Mouse (Mus musculus) forebrain, embryonic 10.5 days (tissue): ENCODE data around the gene Pitpnc1. TPM values are rescaled to one million over a fixed set of nuclear protein-coding genes. Genes with fewer than 3 reads are reported as not detected.

Experiments used
- DNase-seq: peaks from one replicate; pipeline ENCODE4 v3.0.0-alpha.2; 2017; ENCODE audit warnings: low spot score; ENCODE audit errors: extremely low spot score
- H3K27ac ChIP-seq: fragments of 300-500 bp; sonication (generic); 2 replicates; pipeline ENCODE4 v1.5.1; 2016; ENCODE audit warnings: mild to moderate bottlenecking
- H3K27me3 ChIP-seq: fragments of 300-500 bp; sonication (generic); 2 replicates; pipeline ENCODE4 v1.6.1; 2016; ENCODE audit warnings: mild to moderate bottlenecking; ENCODE audit not compliant: poor library complexity, severe bottlenecking
- H3K36me3 ChIP-seq: fragments of 300-500 bp; sonication (generic); replicated peaks from 2 replicates; pipeline ENCODE4 v1.6.1; 2016; ENCODE audit warnings: mild to moderate bottlenecking, moderate library complexity
- H3K4me1 ChIP-seq: fragments of 300-500 bp; sonication (generic); 2 replicates; pipeline ENCODE4 v1.6.1; 2016
- H3K4me3 ChIP-seq: fragments of 300-500 bp; sonication (generic); 2 replicates; pipeline ENCODE4 v1.5.1; 2016; ENCODE audit warnings: mild to moderate bottlenecking, moderate library complexity
- H3K9me3 ChIP-seq: fragments of 300-500 bp; sonication (generic); 2 replicates; pipeline ENCODE4 v1.6.1; 2016; ENCODE audit warnings: mild to moderate bottlenecking, moderate library complexity
- WGBS: fragments of 180-500 bp; shearing (Covaris S2); methylation state at CpG from one replicate; pipeline ENCODE4 v1.1.7; 2016; 5-methylcytosine and 5-hydroxymethylcytosine counted together
- polyA plus RNA-seq: library from polyadenylated mRNA; unstranded; fragments of >200 nt; fragmentation: Nextera tagmentation; extraction: Ambion mirVana; gene quantifications from 2 replicates; pipeline ENCODE4 v1.2.1, GENCODE M21; 2016

The Pitpnc1 gene
- polyA plus RNA-seq, 1 experiment from 2014 or later = 26.8 TPM

GRCm38 (mm10) chr11:107421751-107422355 is 48.6 kb downstream of the Pitpnc1 start:
- 0 out of 2 replicates have a peak, but pooled peaks cover 4% of the 10 kb centered on the region for H3K9me3 ChIP-seq
- WGBS = 59% methylated on average over 5 of the region's 5 CpGs
- H3K27me3 ChIP-seq = no peaks in the 10 kb centered on the region
- H3K27ac ChIP-seq = peak overlapping the region; percentile 35; the same call in 1 of the 2 replicates
- H3K4me1 ChIP-seq = peaks cover 38% of the 10 kb centered on the region
- H3K4me3 ChIP-seq = no peak overlapping the region
- 0 out of 2 replicates have a peak, but pooled peaks cover 2% of the 10 kb centered on the region for H3K36me3 ChIP-seq
- DNase-seq = no peak

GRCm38 (mm10) chr11:107419925-107420324 is 50.6 kb downstream of the Pitpnc1 start:
- Histone ChIP-seq H3K27me3 (no peaks in the 10 kb centered on the region), H3K27ac (peak overlapping the region; percentile 75), H3K4me1 (peaks cover 57% of the 10 kb centered on the region), H3K9me3 (0 out of 2 replicates have a peak, but pooled peaks cover 4% of the 10 kb centered on the region), H3K4me3 (no peak overlapping the region), H3K36me3 (0 out of 2 replicates have a peak, but pooled peaks cover 2% of the 10 kb centered on the region)
- DNase-seq = no peak
- 49% methylated on average over 7 of the region's 7 CpGs for WGBS

GRCm38 (mm10) chr11:107417041-107417583 is 53.4 kb downstream of the Pitpnc1 start:
- Histone ChIP-seq H3K4me1 (peaks cover 74% of the 10 kb centered on the region), H3K9me3 (0 out of 2 replicates have a peak, but pooled peaks cover 4% of the 10 kb centered on the region), H3K27me3 (no peaks in the 10 kb centered on the region), H3K36me3 (no peaks in the 10 kb centered on the region), H3K27ac (peak overlapping the region; percentile 91), H3K4me3 (peak overlapping the region; percentile 31; the same call in 1 of the 2 replicates)
- peak; percentile 50 for DNase-seq
- WGBS = 37% methylated on average over 14 of the region's 14 CpGs

- peak overlapping the region; percentile 91 for H3K27ac ChIP-seq
- H3K9me3 ChIP-seq = 0 out of 2 replicates have a peak, but pooled peaks cover 4% of the 10 kb centered on the region
- DNase-seq = peak; percentile 76
- H3K36me3 ChIP-seq = no peaks in the 10 kb centered on the region
- H3K4me3 ChIP-seq = peak overlapping the region; percentile 31; the same call in 1 of the 2 replicates
- peaks cover 75% of the 10 kb centered on the region for H3K4me1 ChIP-seq
- H3K27me3 ChIP-seq = no peaks in the 10 kb centered on the region
- WGBS = 3% methylated on average over 4 of the region's 4 CpGs
These were observed 54.0 kb downstream of the Pitpnc1 start for GRCm38 (mm10) chr11:107416561-107416926.

- H3K4me1 ChIP-seq = peaks cover 81% of the 10 kb centered on the region
- H3K36me3 ChIP-seq = no peaks in the 10 kb centered on the region
- 0 out of 2 replicates have a peak, but pooled peaks cover 4% of the 10 kb centered on the region for H3K9me3 ChIP-seq
- no peaks in the 10 kb centered on the region for H3K27me3 ChIP-seq
- H3K27ac ChIP-seq = peak overlapping the region; percentile 91
- peak overlapping the region; percentile 31; the same call in 1 of the 2 replicates for H3K4me3 ChIP-seq
- 28% methylated on average over 10 of the region's 10 CpGs for WGBS
- DNase-seq = no peak
These were observed 54.5 kb downstream of the Pitpnc1 start for GRCm38 (mm10) chr11:107415901-107416560.

- H3K4me3 ChIP-seq = peak overlapping the region; percentile 2; the same call in 1 of the 2 replicates
- H3K9me3 ChIP-seq = no peaks in the 10 kb centered on the region
- H3K36me3 ChIP-seq = no peaks in the 10 kb centered on the region
- H3K27ac ChIP-seq = peak overlapping the region; percentile 91
- no peak for DNase-seq
- 64% methylated on average over 11 of the region's 11 CpGs for WGBS
- H3K4me1 ChIP-seq = peaks cover 83% of the 10 kb centered on the region
- H3K27me3 ChIP-seq = no peaks in the 10 kb centered on the region
These were observed 55.3 kb downstream of the Pitpnc1 start for GRCm38 (mm10) chr11:107414996-107415747.

GRCm38 (mm10) chr11:107413251-107413655 is 57.2 kb downstream of the Pitpnc1 start:
- H3K36me3 ChIP-seq = no peaks in the 10 kb centered on the region
- H3K4me3 ChIP-seq = peak overlapping the region; percentile 36
- under 1% methylated on average over 14 of the region's 14 CpGs for WGBS
- no peaks in the 10 kb centered on the region for H3K27me3 ChIP-seq
- DNase-seq = peak; percentile 87
- H3K9me3 ChIP-seq = no peaks in the 10 kb centered on the region
- peak overlapping the region; percentile 91 for H3K27ac ChIP-seq
- peaks cover 83% of the 10 kb centered on the region for H3K4me1 ChIP-seq

GRCm38 (mm10) chr11:107412128-107412527 is 58.4 kb downstream of the Pitpnc1 start:
- peak overlapping the region; percentile 91 for H3K27ac ChIP-seq
- DNase-seq = no peak
- no peaks in the 10 kb centered on the region for H3K36me3 ChIP-seq
- H3K4me1 ChIP-seq = peaks cover 75% of the 10 kb centered on the region
- 83% methylated on average over 4 of the region's 4 CpGs for WGBS
- no peaks in the 10 kb centered on the region for H3K9me3 ChIP-seq
- H3K4me3 ChIP-seq = no peak overlapping the region
- H3K27me3 ChIP-seq = no peaks in the 10 kb centered on the region

- Histone ChIP-seq H3K4me3 (no peak overlapping the region), H3K27me3 (no peaks in the 10 kb centered on the region), H3K36me3 (no peaks in the 10 kb centered on the region), H3K27ac (peak overlapping the region; percentile 91), H3K9me3 (no peaks in the 10 kb centered on the region), H3K4me1 (peaks cover 70% of the 10 kb centered on the region)
- 86% methylated on average over 9 of the region's 9 CpGs for WGBS
- no peak for DNase-seq
These were observed 58.9 kb downstream of the Pitpnc1 start for GRCm38 (mm10) chr11:107411576-107411975.

GRCm38 (mm10) chr11:107410804-107411203 is 59.7 kb downstream of the Pitpnc1 start:
- Histone ChIP-seq H3K27me3 (no peaks in the 10 kb centered on the region), H3K27ac (peak overlapping the region; percentile 48; the same call in 1 of the 2 replicates), H3K4me3 (no peak overlapping the region), H3K4me1 (peaks cover 62% of the 10 kb centered on the region), H3K9me3 (no peaks in the 10 kb centered on the region), H3K36me3 (no peaks in the 10 kb centered on the region)
- 85% methylated on average over 7 of the region's 7 CpGs for WGBS
- DNase-seq = no peak

GRCm38 (mm10) chr11:107410090-107410732 is 60.3 kb downstream of the Pitpnc1 start:
- Histone ChIP-seq H3K36me3 (no peaks in the 10 kb centered on the region), H3K9me3 (no peaks in the 10 kb centered on the region), H3K27me3 (no peaks in the 10 kb centered on the region), H3K27ac (peak overlapping the region; percentile 30; the same call in 1 of the 2 replicates), H3K4me1 (peaks cover 56% of the 10 kb centered on the region), H3K4me3 (no peak overlapping the region)
- WGBS = 78% methylated on average over 5 of the region's 5 CpGs
- no peak for DNase-seq

- peaks cover 43% of the 10 kb centered on the region for H3K4me1 ChIP-seq
- no peaks in the 10 kb centered on the region for H3K9me3 ChIP-seq
- WGBS = 93% methylated on average over 7 of the region's 7 CpGs
- no peak for DNase-seq
- H3K36me3 ChIP-seq = no peaks in the 10 kb centered on the region
- peak overlapping the region; percentile 20; the same call in 1 of the 2 replicates for H3K27ac ChIP-seq
- H3K27me3 ChIP-seq = no peaks in the 10 kb centered on the region
- H3K4me3 ChIP-seq = no peak overlapping the region
These were observed 61.6 kb downstream of the Pitpnc1 start for GRCm38 (mm10) chr11:107408886-107409285.
